Mouse (Mus musculus): Measurements from ENCODE around the gene Tcl1.
"Not testable (repeated sequence)": the region's sequence is repeated elsewhere in the genome, so short reads cannot be mapped to it uniquely, and the experiment has no call there.

Gene Tcl1

GRCm38 (mm10) chr12:105222601-105223319 is at the start of gene Tcl1:
Gene Tcl1 (minus strand): TSS chr12:105222793.
- DNase-seq, result no peak

- no peak for DNase-seq
These were observed 48.7 kb upstream of the Tcl1 start for GRCm38 (mm10) chr12:105271016-105271965.

GRCm38 (mm10) chr12:105267076-105267475 is 44.5 kb upstream of the Tcl1 start:
- no peak for DNase-seq

- DNase-seq, result no peak
These were observed 43.5 kb upstream of the Tcl1 start for GRCm38 (mm10) chr12:105266096-105266495.

GRCm38 (mm10) chr12:105259221-105259620 is 36.6 kb upstream of the Tcl1 start:
- DNase-seq, result no peak

GRCm38 (mm10) chr12:105258787-105259186 is 36.2 kb upstream of the Tcl1 start:
- no peak for DNase-seq

- no peak for DNase-seq
These were observed 31.2 kb upstream of the Tcl1 start for GRCm38 (mm10) chr12:105253796-105254195.

GRCm38 (mm10) chr12:105248763-105249233 is 26.2 kb upstream of the Tcl1 start:
- DNase-seq, result no peak

GRCm38 (mm10) chr12:105239060-105239459 is 16.5 kb upstream of the Tcl1 start:
- no peak for DNase-seq

GRCm38 (mm10) chr12:105235091-105235490 is 12.5 kb upstream of the Tcl1 start:
- no peak for DNase-seq

- no peak for DNase-seq
These were observed 11.8 kb upstream of the Tcl1 start for GRCm38 (mm10) chr12:105234362-105234761.

GRCm38 (mm10) chr12:105224621-105225320 is 2.2 kb upstream of the Tcl1 start:
- no peak for DNase-seq

- no peak for DNase-seq
These were observed 5.4 kb downstream of the Tcl1 start for GRCm38 (mm10) chr12:105217101-105217760.

GRCm38 (mm10) chr12:105209231-105209630 is 13.4 kb downstream of the Tcl1 start:
- DNase-seq, result no peak

- no peak for DNase-seq
These were observed 14.2 kb downstream of the Tcl1 start for GRCm38 (mm10) chr12:105208441-105208840.

- no peak for DNase-seq
These were observed 15.5 kb downstream of the Tcl1 start for GRCm38 (mm10) chr12:105207071-105207470.

GRCm38 (mm10) chr12:105201657-105202056 is 20.9 kb downstream of the Tcl1 start, which contains the start of gene Tcl1b4:
Gene Tcl1b4 (plus strand): TSS chr12:105201957.
- DNase-seq, result not testable (repeated sequence)

- not testable (repeated sequence) for DNase-seq
These were observed 22.7 kb downstream of the Tcl1 start for GRCm38 (mm10) chr12:105199684-105200497.

- not testable (repeated sequence) for DNase-seq
These were observed 31.9 kb downstream of the Tcl1 start, which contains the start of gene Tcl1b3 for GRCm38 (mm10) chr12:105190743-105191142. Gene Tcl1b3 (plus strand): TSS chr12:105191043.

- peak; percentile 0 for DNase-seq
These were observed 33.6 kb downstream of the Tcl1 start for GRCm38 (mm10) chr12:105188980-105189379.

GRCm38 (mm10) chr12:105181040-105181644 is 41.5 kb downstream of the Tcl1 start:
- not testable (repeated sequence) for DNase-seq

Data from lung, postnatal 36 days (tissue).